Mouse (Mus musculus) E14TG2a.4 (cell line): ENCODE results near the gene Rundc3a.

ENCODE experiments used
- CTCF ChIP-seq: conservative IDR thresholded peaks from 2 replicates; pipeline ENCODE4 v1.5.1; 2014; ENCODE audit warnings: low read length
- POU5F1 ChIP-seq: IDR thresholded peaks from 2 replicates; pipeline ENCODE4 v1.6.1; 2014; ENCODE audit warnings: low read length, borderline replicate concordance

GRCm38 (mm10) chr11:102401898-102402500 is 8.8 kb downstream of the Rundc3a start:
- TF ChIP-seq CTCF (no peak), POU5F1 (no peak)
